Mouse (Mus musculus) intestine, embryonic 15.5 days (tissue): ENCODE measurements around the gene Btbd10. TPM values are rescaled to one million over a fixed set of nuclear protein-coding genes. Genes with fewer than 3 reads are reported as not detected.

Experiments used
- ATAC-seq: fragments of 200-750 bp; cut with Nextera tagmentation; 2 replicates; pipeline ENCODE4 v1.8.0; 2017; ENCODE audit warnings: moderate TSS enrichment, moderate library complexity
- H3K27ac ChIP-seq: fragments of 300-500 bp; sonication (generic); 2 replicates; pipeline ENCODE4 v1.5.1; 2015; ENCODE audit warnings: mild to moderate bottlenecking, inconsistent platforms
- H3K27me3 ChIP-seq: fragments of 300-500 bp; sonication (generic); replicated peaks from 2 replicates; pipeline ENCODE4 v1.6.1; 2015; ENCODE audit warnings: inconsistent platforms
- H3K36me3 ChIP-seq: fragments of 300-500 bp; sonication (generic); 2 replicates; pipeline ENCODE4 v1.6.1; 2015; ENCODE audit warnings: inconsistent platforms
- H3K4me1 ChIP-seq: fragments of 300-500 bp; sonication (generic); replicated peaks from 2 replicates; pipeline ENCODE4 v1.6.1; 2015; ENCODE audit warnings: inconsistent platforms
- H3K4me2 ChIP-seq: fragments of 300-500 bp; sonication (generic); replicated peaks from 2 replicates; pipeline ENCODE4 v1.6.1; 2015; ENCODE audit warnings: mild to moderate bottlenecking, inconsistent platforms
- H3K4me3 ChIP-seq: fragments of 300-500 bp; sonication (generic); replicated peaks from 2 replicates; pipeline ENCODE4 v1.5.1; 2015; ENCODE audit warnings: inconsistent platforms
- H3K9ac ChIP-seq: fragments of 300-500 bp; sonication (generic); 2 replicates; pipeline ENCODE4 v1.6.1; 2015; ENCODE audit warnings: inconsistent platforms
- H3K9me3 ChIP-seq: fragments of 300-500 bp; sonication (generic); 2 replicates; pipeline ENCODE4 v1.6.1; 2016; ENCODE audit warnings: inconsistent platforms
- WGBS: fragments of 180-500 bp; shearing (Covaris S2); methylation state at CpG from one replicate; pipeline ENCODE4 v1.1.7; 2015; 5-methylcytosine and 5-hydroxymethylcytosine counted together
- polyA plus RNA-seq: library from polyadenylated mRNA; unstranded; fragments of >200 nt; fragmentation: Nextera tagmentation; extraction: Ambion mirVana; gene quantifications from 2 replicates; pipeline ENCODE4 v1.2.1, GENCODE M21; 2015

Btbd10 gene
- polyA plus RNA-seq, 1 experiment from 2014 or later, result 17.0 TPM

DNA sequence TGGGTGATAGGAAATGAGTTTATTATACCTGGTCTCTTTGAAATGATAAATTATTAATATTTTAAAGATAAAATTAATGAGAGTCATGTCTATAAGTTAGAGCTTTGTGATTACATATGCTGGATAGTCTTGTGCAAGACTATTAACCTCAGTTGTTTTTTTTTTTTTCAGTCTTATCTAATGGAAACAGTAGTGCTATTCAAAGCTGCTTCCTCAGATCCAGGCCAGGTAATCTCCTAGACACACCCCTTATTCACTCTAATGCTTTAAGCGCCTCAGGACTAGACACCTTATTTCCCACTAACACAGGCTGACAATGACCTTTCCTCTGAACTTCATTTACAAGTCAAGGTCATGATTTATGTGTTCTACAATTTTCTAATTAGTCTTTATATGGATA lies 20.1 kb downstream of the Btbd10 start:
- no peak overlapping the region for H3K4me2 ChIP-seq
- no peaks in the 10 kb centered on the region for H3K27me3 ChIP-seq
- no peak overlapping the region for H3K27ac ChIP-seq
- H3K9ac ChIP-seq, result no peak overlapping the region
- no peak overlapping the region for H3K4me3 ChIP-seq
- 63% methylated on average over 1 of the region's 1 CpGs for WGBS
- H3K4me1 ChIP-seq, result no peaks in the 10 kb centered on the region
- H3K36me3 ChIP-seq, result no peaks in the 10 kb centered on the region
- H3K9me3 ChIP-seq, result no peaks in the 10 kb centered on the region
- peak; percentile 63 for ATAC-seq

- Histone ChIP-seq H3K27me3 (no peaks in the 10 kb centered on the region), H3K9ac (no peak overlapping the region), H3K27ac (no peak overlapping the region), H3K36me3 (no peaks in the 10 kb centered on the region), H3K9me3 (no peaks in the 10 kb centered on the region), H3K4me1 (no peaks in the 10 kb centered on the region), H3K4me2 (no peak overlapping the region), H3K4me3 (no peak overlapping the region)
- no peak for ATAC-seq
- WGBS, result 96% methylated on average over 2 of the region's 2 CpGs
Measured at GRCm38 (mm10) chr7:113347694-113348093, 21.5 kb downstream of the Btbd10 start.

DNA sequence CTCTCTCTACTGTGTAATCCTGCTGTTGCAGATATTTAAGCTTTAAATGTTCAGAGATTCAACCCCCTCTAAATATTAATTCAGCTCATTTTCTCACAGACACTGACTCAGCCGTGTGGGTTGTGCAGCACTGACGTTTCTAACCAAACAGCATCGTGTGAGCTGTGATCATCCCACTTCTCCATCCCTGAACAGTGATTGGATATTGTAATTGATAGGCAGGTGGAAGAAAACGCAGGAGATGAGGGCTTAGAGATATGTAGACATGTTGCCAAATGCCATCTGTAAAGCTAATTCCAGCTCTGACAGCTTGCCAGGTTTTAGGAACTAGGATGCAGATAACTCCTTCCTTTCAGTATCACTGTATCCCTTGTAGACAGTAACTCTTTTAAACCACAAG lies 21.9 kb downstream of the Btbd10 start:
- Histone ChIP-seq H3K4me3 (no peak overlapping the region), H3K9me3 (no peaks in the 10 kb centered on the region), H3K27ac (no peak overlapping the region), H3K9ac (no peak overlapping the region), H3K36me3 (no peaks in the 10 kb centered on the region), H3K4me1 (no peaks in the 10 kb centered on the region), H3K4me2 (no peak overlapping the region), H3K27me3 (no peaks in the 10 kb centered on the region)
- WGBS, result 46% methylated on average over 4 of the region's 4 CpGs
- ATAC-seq, result no peak

- no peak for ATAC-seq
- 83% methylated on average over 8 of the region's 8 CpGs for WGBS
- Histone ChIP-seq H3K9me3 (no peaks in the 10 kb centered on the region), H3K4me1 (no peaks in the 10 kb centered on the region), H3K4me2 (no peak overlapping the region), H3K27ac (no peak overlapping the region), H3K36me3 (no peaks in the 10 kb centered on the region), H3K4me3 (no peak overlapping the region), H3K27me3 (no peaks in the 10 kb centered on the region), H3K9ac (no peak overlapping the region)
Measured at GRCm38 (mm10) chr7:113335250-113335649, 33.9 kb downstream of the Btbd10 start.

DNA sequence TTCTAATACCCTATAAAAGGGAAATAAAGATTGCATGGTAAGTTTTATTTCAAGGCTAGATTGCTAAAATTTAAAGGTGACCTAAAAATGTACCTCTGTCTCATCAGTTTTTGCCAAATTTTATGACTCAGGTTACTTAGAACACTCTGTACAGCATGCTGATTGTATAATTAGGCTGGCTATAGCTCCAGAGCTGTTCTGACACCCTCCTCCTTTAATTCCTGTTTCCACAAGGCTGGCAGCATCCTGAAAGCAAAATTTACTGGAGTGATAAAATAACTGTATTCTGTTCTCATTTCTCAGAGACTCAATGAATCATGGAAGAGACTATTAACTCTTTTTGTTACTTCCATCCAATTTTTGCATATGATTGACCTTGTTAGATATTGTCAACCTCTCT lies 35.2 kb downstream of the Btbd10 start:
- Histone ChIP-seq H3K4me3 (no peak overlapping the region), H3K9me3 (no peaks in the 10 kb centered on the region), H3K4me1 (no peaks in the 10 kb centered on the region), H3K36me3 (no peaks in the 10 kb centered on the region), H3K9ac (no peak overlapping the region), H3K27me3 (no peaks in the 10 kb centered on the region), H3K27ac (no peak overlapping the region), H3K4me2 (no peak overlapping the region)
- ATAC-seq, result no peak

DNA sequence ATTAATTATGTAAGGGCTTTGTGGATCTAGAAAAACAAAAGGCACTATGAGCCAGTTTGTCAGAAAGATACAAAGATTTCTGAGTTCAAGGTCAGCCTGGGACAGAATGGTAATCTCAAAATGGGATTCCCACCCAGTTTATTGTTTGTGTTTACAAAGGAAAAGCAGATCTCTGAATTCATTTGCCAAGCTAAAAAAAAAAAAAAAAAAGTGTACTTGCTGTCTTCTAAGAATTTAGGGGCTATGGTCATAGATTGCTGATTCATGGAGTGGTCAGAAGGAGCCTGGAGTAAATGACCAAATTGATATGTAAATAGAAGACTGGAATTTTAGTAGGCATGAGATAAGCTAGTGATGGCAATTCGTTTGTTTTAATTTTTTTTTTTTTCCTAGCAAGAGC lies 49.1 kb downstream of the Btbd10 start:
- no peak for ATAC-seq
- H3K4me3 ChIP-seq, result no peak overlapping the region
- H3K9ac ChIP-seq, result no peak overlapping the region
- no peaks in the 10 kb centered on the region; the same call in 1 of the 2 replicates for H3K36me3 ChIP-seq
- no peaks in the 10 kb centered on the region for H3K9me3 ChIP-seq
- no peaks in the 10 kb centered on the region for H3K4me1 ChIP-seq
- no peak overlapping the region for H3K27ac ChIP-seq
- H3K4me2 ChIP-seq, result no peak overlapping the region
- H3K27me3 ChIP-seq, result no peaks in the 10 kb centered on the region
- WGBS, result 51% methylated on average over 1 of the region's 1 CpGs

- Histone ChIP-seq H3K9ac (no peak overlapping the region), H3K9me3 (no peaks in the 10 kb centered on the region), H3K27me3 (no peaks in the 10 kb centered on the region), H3K27ac (no peak overlapping the region), H3K4me1 (no peaks in the 10 kb centered on the region), H3K4me3 (no peak overlapping the region), H3K36me3 (no peaks in the 10 kb centered on the region; the same call in 1 of the 2 replicates), H3K4me2 (no peak overlapping the region)
- WGBS, result 30% methylated on average over 2 of the region's 2 CpGs
- ATAC-seq, result no peak
Measured at GRCm38 (mm10) chr7:113311784-113312183, 57.4 kb downstream of the Btbd10 start.

DNA sequence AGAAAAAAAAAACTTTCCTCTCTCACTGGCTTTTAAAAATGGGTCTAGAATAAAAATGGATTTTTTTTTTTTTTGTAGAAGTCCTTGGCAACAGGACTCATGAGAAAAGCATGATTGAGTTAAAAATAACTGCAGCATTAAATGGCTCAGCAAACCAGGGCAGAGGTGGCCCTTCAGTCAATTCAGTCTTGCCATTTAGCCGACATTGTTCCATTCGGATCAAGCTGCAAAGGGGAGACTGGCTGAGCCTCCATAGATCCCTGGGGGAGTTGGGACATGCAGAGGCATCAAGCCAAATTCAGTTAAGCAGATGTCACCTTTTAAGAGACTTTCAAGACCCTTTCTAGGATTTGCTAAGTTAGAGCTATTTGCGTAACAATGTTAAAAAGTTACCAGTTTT lies 59.1 kb downstream of the Btbd10 start:
- no peaks in the 10 kb centered on the region for H3K27me3 ChIP-seq
- H3K4me3 ChIP-seq, result no peak overlapping the region
- no peaks in the 10 kb centered on the region for H3K4me1 ChIP-seq
- no peaks in the 10 kb centered on the region for H3K9me3 ChIP-seq
- 79% methylated on average over 3 of the region's 3 CpGs for WGBS
- H3K36me3 ChIP-seq, result no peaks in the 10 kb centered on the region
- no peak overlapping the region for H3K4me2 ChIP-seq
- no peak for ATAC-seq
- no peak overlapping the region for H3K9ac ChIP-seq
- no peak overlapping the region for H3K27ac ChIP-seq

DNA sequence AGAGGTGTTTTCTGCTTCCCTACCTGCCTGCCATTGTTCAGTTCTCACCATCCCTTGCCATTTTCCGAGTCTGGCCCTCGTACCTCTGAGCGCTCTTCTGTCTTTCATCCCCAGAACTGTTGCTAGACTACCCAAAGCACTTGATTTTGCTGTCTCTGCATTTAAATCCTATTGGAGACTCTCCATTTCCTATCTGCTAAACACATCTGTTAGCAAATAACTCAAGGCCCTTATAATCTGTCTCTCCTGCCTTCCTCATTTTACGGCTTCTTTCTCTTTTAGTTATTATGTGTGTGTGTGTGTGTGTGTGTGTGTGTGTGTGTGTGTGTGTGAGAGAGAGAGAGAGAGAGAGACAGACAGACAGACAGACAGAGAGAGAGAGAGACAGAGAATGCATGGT lies 71.4 kb downstream of the Btbd10 start:
- Histone ChIP-seq H3K9me3 (no peaks in the 10 kb centered on the region), H3K27me3 (no peaks in the 10 kb centered on the region), H3K4me1 (0 out of 2 replicates have a peak, but pooled peaks cover 3% of the 10 kb centered on the region), H3K36me3 (no peaks in the 10 kb centered on the region), H3K9ac (no peak overlapping the region), H3K27ac (no peak overlapping the region), H3K4me3 (no peak overlapping the region), H3K4me2 (no peak overlapping the region)
- no peak for ATAC-seq
- 81% methylated on average over 4 of the region's 4 CpGs for WGBS

GRCm38 (mm10) chr7:113295077-113295890 lies 73.9 kb downstream of the Btbd10 start:
- ATAC-seq, result peak; percentile 65
- Histone ChIP-seq H3K4me2 (peak overlapping the region; percentile 9; the same call in 1 of the 2 replicates), H3K27ac (no peak overlapping the region), H3K27me3 (no peaks in the 10 kb centered on the region), H3K9ac (no peak overlapping the region), H3K36me3 (no peaks in the 10 kb centered on the region), H3K9me3 (no peaks in the 10 kb centered on the region), H3K4me3 (no peak overlapping the region), H3K4me1 (0 out of 2 replicates have a peak, but pooled peaks cover 3% of the 10 kb centered on the region)
- WGBS, result 33% methylated on average over 17 of the region's 17 CpGs

DNA sequence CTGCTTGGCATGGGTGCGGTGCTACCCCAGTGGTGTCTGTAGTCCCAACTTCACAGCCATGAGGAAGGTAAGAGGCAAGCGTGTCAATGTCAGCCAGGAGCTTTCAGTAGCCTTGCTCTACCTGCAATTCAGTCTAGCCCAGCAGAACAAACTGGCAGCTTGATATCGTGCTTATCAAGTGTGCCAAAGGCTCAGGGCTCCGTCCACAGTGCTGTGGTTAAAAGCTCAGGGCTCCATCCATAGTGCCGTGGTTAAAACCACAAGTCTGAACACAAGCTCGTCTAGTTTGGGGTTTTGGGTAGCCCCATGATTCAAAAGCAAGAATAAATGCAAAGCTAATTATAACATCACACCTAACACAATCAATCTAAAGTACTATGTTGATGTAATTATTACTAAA lies 74.6 kb downstream of the Btbd10 start:
- Histone ChIP-seq H3K9ac (no peak overlapping the region), H3K36me3 (no peaks in the 10 kb centered on the region), H3K27me3 (no peaks in the 10 kb centered on the region), H3K27ac (no peak overlapping the region), H3K4me1 (0 out of 2 replicates have a peak, but pooled peaks cover 3% of the 10 kb centered on the region), H3K9me3 (no peaks in the 10 kb centered on the region), H3K4me3 (no peak overlapping the region), H3K4me2 (no peak overlapping the region)
- WGBS, result 87% methylated on average over 6 of the region's 6 CpGs
- ATAC-seq, result no peak

GRCm38 (mm10) chr7:113292193-113292592 lies 77.0 kb downstream of the Btbd10 start:
- no peak overlapping the region for H3K9ac ChIP-seq
- no peaks in the 10 kb centered on the region for H3K9me3 ChIP-seq
- H3K36me3 ChIP-seq, result no peaks in the 10 kb centered on the region
- H3K4me2 ChIP-seq, result no peak overlapping the region
- H3K27me3 ChIP-seq, result no peaks in the 10 kb centered on the region
- 59% methylated on average over 4 of the region's 4 CpGs for WGBS
- no peak overlapping the region for H3K4me3 ChIP-seq
- ATAC-seq, result no peak
- H3K27ac ChIP-seq, result no peak overlapping the region
- 0 out of 2 replicates have a peak, but pooled peaks cover 3% of the 10 kb centered on the region for H3K4me1 ChIP-seq

DNA sequence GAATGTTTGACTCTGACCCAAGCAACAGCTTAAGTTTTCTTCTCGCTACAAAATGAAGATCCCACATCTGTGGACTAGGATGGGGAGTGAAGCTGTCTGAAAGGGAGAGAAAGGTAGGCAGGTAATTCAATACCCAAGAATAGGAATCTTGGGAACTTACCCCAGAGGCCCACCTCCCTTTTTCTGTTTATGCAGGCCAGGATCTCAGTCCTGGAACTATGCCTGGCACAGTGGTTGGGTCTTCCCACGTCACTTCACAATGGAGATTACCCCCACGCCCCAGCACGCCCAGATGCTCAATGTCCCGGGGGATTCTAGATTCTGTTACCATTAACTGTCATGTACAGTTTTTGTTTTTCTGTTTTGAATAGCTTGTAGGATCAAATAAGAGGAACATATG lies 77.5 kb downstream of the Btbd10 start:
- no peak for ATAC-seq
- H3K4me1 ChIP-seq, result 0 out of 2 replicates have a peak, but pooled peaks cover 3% of the 10 kb centered on the region
- WGBS, result 78% methylated on average over 5 of the region's 5 CpGs
- no peak overlapping the region for H3K9ac ChIP-seq
- H3K27me3 ChIP-seq, result no peaks in the 10 kb centered on the region
- H3K9me3 ChIP-seq, result no peaks in the 10 kb centered on the region
- no peaks in the 10 kb centered on the region for H3K36me3 ChIP-seq
- H3K27ac ChIP-seq, result no peak overlapping the region
- no peak overlapping the region for H3K4me3 ChIP-seq
- no peak overlapping the region for H3K4me2 ChIP-seq
